Comparison of ENCODE assay signal across 18 mouse cellular contexts in genomic region chr15:63651120-63651519, GRCm38 (mm10).
"Had no signal": no experiment of that assay in that cellular context is flagged by ENCODE, and none has a peak within 500 bp of the region (broad histone marks: within the 10 kb centered on the region; RNA-seq: fewer than 3 reads in every experiment).

No protein-coding gene starts in this region.

- H3K4me2 ChIP-seq: limb, embryonic 13.5 days; liver, embryonic 12.5 days; liver, embryonic 15.5 days; lung, embryonic 15.5 days; midbrain, embryonic 11.5 days had no signal

- H3K36me3 ChIP-seq: limb, embryonic 10.5 days; limb, embryonic 13.5 days; liver, embryonic 12.5 days; liver, embryonic 15.5 days; lung, embryonic 15.5 days had no signal

- H3K27ac ChIP-seq: kidney, postnatal 0 days; layer of hippocampus, adult 2 months; limb, embryonic 10.5 days; limb, embryonic 13.5 days; liver, embryonic 12.5 days; liver, embryonic 15.5 days; lung, embryonic 15.5 days had no signal

- H3K4me3 ChIP-seq: layer of hippocampus, adult 2 months; limb, embryonic 10.5 days; limb, embryonic 13.5 days; liver, embryonic 12.5 days; liver, embryonic 15.5 days; lung, embryonic 15.5 days; megakaryocyte, embryonic 14.5 days had no signal

- H3K9ac ChIP-seq: limb, embryonic 13.5 days; liver, embryonic 12.5 days; liver, embryonic 15.5 days; lung, embryonic 15.5 days had no signal

- ATAC-seq: liver, embryonic 12.5 days; midbrain, embryonic 16.5 days had no signal

- H3K9me3 ChIP-seq: limb, embryonic 10.5 days; limb, embryonic 13.5 days; liver, embryonic 12.5 days; liver, embryonic 15.5 days; lung, embryonic 15.5 days; megakaryocyte, embryonic 14.5 days had no signal

- H3K27me3 ChIP-seq: limb, embryonic 13.5 days; liver, embryonic 12.5 days; liver, embryonic 15.5 days; lung, embryonic 15.5 days; megakaryocyte, embryonic 14.5 days had no signal

- DNase-seq: kidney, postnatal 25 days; layer of hippocampus, adult 9-11 months; liver; lung, adult 18-20 months; lung, postnatal 10 days; lung, postnatal 36 days; thymus, adult 18-20 months; thymus, postnatal 36 days had no signal
